Mouse (Mus musculus): ENCODE results near the gene Lpin2.

Gene Lpin2

GRCm38 (mm10) chr17:71292897-71293296 is 110.5 kb downstream of the Lpin2 start:
- ChIA-PET POLR2A (no interaction called here), CTCF (interaction anchor here in 1 of 4 experiments (1.0 kb wide), 1 partner anchor 68 kb away, joined by 3 read pairs; no protein-coding TSS in a partner anchor)

GRCm38 (mm10) chr17:71294570-71294969 is 112.2 kb downstream of the Lpin2 start:
- ChIA-PET CTCF (no interaction called here), POLR2A (interaction anchor here in 2 of 4 experiments (0.6 to 1.1 kb wide), 2 partner anchors 17 to 147 kb away, joined by 3 read pairs; partner anchors contain the start of gene Emilin2 (in 1 of the 2))
